Mouse (Mus musculus) neural tube, embryonic 11.5 days (tissue): Measurements from ENCODE around the gene Rsbn1l. TPM values are rescaled to one million over a fixed set of nuclear protein-coding genes. Genes with fewer than 3 reads are reported as not detected.

Experiments
- ATAC-seq: fragments of 200-750 bp; cut with Nextera tagmentation; 2 replicates; pipeline ENCODE4 v1.8.0; 2017; ENCODE audit warnings: moderate number of reproducible peaks, mild to moderate bottlenecking, moderate TSS enrichment, moderate library complexity; ENCODE audit not compliant: insufficient read depth, low FRiP score, low TSS enrichment
- DNase-seq: peaks from one replicate; pipeline ENCODE4 v3.0.0-alpha.2; 2015; ENCODE audit warnings: low spot score
- H3K27ac ChIP-seq: fragments of 300-500 bp; sonication (generic); 2 replicates; pipeline ENCODE4 v1.5.1; 2014; ENCODE audit warnings: low read depth, mild to moderate bottlenecking, low read length
- H3K27me3 ChIP-seq: fragments of 300-500 bp; sonication (generic); 2 replicates; pipeline ENCODE4 v1.6.1; 2014; ENCODE audit warnings: mild to moderate bottlenecking, low read length, mixed read lengths; ENCODE audit not compliant: control insufficient read depth, insufficient read depth
- H3K36me3 ChIP-seq: fragments of 300-500 bp; sonication (generic); 2 replicates; pipeline ENCODE4 v1.6.1; 2014; ENCODE audit warnings: mild to moderate bottlenecking, low read length, moderate library complexity, mixed read lengths; ENCODE audit not compliant: control insufficient read depth, insufficient read depth
- H3K4me1 ChIP-seq: fragments of 300-500 bp; sonication (generic); 2 replicates; pipeline ENCODE4 v1.6.1; 2014; ENCODE audit warnings: low read length, mixed read lengths; ENCODE audit not compliant: control insufficient read depth, insufficient read depth
- H3K4me2 ChIP-seq: fragments of 300-500 bp; sonication (generic); 2 replicates; pipeline ENCODE4 v1.6.1; 2014; ENCODE audit warnings: low read depth, mild to moderate bottlenecking, moderate library complexity
- H3K4me3 ChIP-seq: fragments of 300-500 bp; sonication (generic); 2 replicates; pipeline ENCODE4 v1.5.1; 2014; ENCODE audit warnings: low read depth, low read length
- H3K9ac ChIP-seq: fragments of 300-500 bp; sonication (generic); 2 replicates; pipeline ENCODE4 v1.6.1; 2014; ENCODE audit warnings: mild to moderate bottlenecking, low read length
- H3K9me3 ChIP-seq: fragments of 300-500 bp; sonication (generic); 2 replicates; pipeline ENCODE4 v1.6.1; 2016; ENCODE audit warnings: low read length; ENCODE audit not compliant: control insufficient read depth
- WGBS: fragments of 180-500 bp; shearing (Covaris S2); extraction: QIAGEN DNeasy Blood & Tissue Kit; methylation state at CpG from one replicate; pipeline ENCODE4 v1.1.7; 2014; 5-methylcytosine and 5-hydroxymethylcytosine counted together
- polyA plus RNA-seq: library from polyadenylated mRNA; unstranded; fragments of >200 nt; fragmentation: Nextera tagmentation; extraction: Ambion mirVana; gene quantifications from 2 replicates; pipeline ENCODE4 v1.2.1, GENCODE M21; 2014

Gene Rsbn1l
- polyA plus RNA-seq, 1 experiment from 2014 or later = 5.6 TPM

DNA sequence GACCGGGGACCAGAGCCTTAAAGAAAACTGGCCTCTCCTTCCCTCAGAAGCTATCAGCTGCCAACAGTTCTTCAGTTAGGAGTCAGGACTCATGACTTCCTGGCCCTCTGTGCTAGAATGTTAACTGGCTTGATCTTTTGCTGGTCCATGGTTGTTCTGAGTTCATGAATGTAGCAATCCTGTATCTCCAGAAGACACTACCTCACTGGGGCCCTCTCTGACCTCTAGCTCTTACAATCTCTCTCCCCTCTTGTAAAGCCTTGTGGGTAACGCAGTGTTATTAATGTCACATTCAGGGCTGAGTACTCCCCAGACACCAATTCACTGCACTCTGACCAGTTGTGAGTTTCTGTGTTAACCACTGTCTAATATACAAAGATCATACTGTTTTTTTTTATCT lies 51.6 kb downstream of the Rsbn1l start:
- H3K9me3 ChIP-seq = no peaks in the 10 kb centered on the region
- H3K36me3 ChIP-seq = 0 out of 2 replicates have a peak, but pooled peaks cover 2% of the 10 kb centered on the region
- no peak overlapping the region for H3K4me3 ChIP-seq
- no peak overlapping the region for H3K27ac ChIP-seq
- H3K4me2 ChIP-seq = no peak overlapping the region
- 78% methylated on average over 2 of the region's 2 CpGs for WGBS
- no peaks in the 10 kb centered on the region for H3K4me1 ChIP-seq
- ATAC-seq = no peak
- H3K27me3 ChIP-seq = no peaks in the 10 kb centered on the region
- DNase-seq = no peak
- H3K9ac ChIP-seq = no peak overlapping the region

DNA sequence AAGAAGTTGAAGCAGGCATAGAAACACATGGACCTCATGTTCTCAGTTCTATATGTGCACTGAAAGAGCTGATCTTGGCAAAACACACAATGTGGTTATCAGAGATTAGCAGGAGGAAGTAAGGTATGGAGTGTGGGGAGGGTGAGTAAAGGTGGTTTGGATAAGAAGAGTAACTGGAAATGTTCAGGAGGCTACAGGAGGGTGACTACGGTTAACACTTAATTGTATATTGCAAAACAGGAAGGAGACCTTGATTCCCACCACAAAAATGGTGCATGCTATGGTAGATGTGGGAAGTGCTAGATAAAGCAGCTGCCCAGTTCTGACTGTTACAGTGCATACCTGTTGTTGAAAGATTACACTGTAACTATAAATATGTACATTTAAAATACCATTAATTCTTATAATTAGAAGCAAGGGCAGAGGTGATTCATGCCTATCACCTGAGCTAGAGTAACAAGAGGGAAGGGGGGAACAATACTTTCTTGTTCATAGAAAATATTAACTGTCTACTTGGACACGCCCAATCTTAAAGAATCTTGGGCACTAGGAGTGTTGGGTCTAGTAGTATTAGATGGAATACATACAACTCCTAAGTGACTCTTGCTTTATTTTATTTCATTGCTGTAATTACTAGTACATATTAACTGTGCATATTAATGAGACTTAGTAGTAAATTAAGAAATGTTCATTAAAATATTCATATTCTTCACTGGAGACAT lies 58.6 kb downstream of the Rsbn1l start:
- Histone ChIP-seq H3K4me2 (no peak overlapping the region), H3K27me3 (no peaks in the 10 kb centered on the region), H3K27ac (no peak overlapping the region), H3K9me3 (no peaks in the 10 kb centered on the region), H3K9ac (no peak overlapping the region), H3K4me1 (no peaks in the 10 kb centered on the region), H3K36me3 (peaks cover 3% of the 10 kb centered on the region; the same call in 1 of the 2 replicates), H3K4me3 (no peak overlapping the region)
- DNase-seq = no peak
- WGBS = 92% methylated on average over 2 of the region's 2 CpGs
- no peak for ATAC-seq

DNA sequence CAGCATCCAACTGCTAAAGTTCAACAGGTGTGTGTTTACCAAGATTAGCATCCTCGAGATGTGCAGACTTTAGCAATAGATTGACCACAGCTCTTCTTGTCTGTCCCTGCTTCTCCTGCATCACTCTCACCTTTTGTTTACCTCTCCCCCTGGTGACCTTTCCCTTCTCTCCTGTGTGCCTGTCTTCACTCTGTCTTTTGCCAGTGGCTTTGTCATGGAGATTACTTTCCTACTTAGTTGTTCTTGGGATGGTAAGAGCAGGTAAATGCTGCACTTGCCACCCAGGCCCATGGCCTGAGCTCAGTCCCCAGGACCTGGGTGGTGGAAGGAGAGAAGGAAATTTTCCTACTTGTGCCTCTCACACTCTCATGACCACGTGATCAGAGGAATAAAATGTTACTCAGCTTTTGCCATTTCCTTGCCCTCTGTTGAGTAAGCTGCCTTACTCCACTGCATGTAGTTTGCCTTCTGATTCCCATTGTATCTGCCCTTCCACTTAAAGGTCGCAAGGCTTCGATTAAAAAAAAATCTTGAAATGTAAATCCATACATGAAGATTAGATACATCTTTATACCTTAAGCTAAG lies 72.1 kb downstream of the Rsbn1l start:
- Histone ChIP-seq H3K4me1 (peaks cover 3% of the 10 kb centered on the region; the same call in 1 of the 2 replicates), H3K36me3 (no peaks in the 10 kb centered on the region), H3K9ac (0 out of 2 replicates have a peak overlapping the region, but pooled peaks have one; percentile 18), H3K27ac (no peak overlapping the region), H3K9me3 (no peaks in the 10 kb centered on the region), H3K27me3 (no peaks in the 10 kb centered on the region), H3K4me3 (no peak overlapping the region), H3K4me2 (peak overlapping the region; percentile 1; the same call in 1 of the 2 replicates)
- ATAC-seq (no peak), DNase-seq (no peak)
- 80% methylated on average over 4 of the region's 4 CpGs for WGBS

DNA sequence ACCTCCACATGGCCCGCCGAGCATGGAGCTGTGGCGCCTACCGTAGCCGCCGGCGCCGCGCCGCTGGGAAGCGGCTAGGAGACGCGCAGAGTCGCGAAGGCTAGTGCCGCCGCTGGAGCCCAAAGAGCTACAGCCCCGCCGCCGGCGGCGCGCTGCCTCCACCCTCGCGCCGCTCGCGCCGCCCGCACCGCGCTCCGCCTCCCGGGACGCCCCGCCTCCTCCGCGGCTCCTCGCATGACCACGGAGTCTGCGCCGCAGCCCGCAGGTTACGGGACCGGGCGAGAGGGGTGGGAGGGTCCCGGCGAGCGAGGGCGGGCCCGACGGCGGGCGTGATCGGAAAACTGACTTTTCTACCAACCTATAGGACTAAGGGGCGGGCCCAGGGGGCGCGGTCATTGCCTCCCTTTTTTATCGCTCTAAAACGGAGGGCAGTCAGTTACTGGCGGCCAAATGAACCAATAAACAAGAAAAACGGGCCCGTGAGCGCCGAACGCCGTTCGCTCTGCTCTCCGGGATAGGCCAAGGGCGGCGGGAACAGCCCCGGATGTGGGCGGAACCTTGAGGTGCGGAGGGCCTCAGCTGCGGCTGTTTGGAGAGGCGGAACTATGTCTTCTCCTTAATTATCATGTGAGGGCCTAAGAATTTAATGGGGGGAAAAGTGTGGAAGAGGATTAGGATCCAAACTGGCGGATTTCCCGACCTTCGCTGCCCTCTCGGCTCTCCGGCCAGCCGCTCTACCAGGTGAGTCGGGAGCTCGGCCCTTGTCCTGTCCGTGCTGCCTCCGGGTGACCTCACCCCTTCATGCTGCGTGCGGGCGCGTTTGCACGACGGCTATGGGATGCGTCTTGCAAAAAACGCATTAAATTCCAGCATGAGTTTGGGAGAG lies 74.0 kb downstream of the Rsbn1l start, which contains the start of the genes Phtf2 and Tmem60:
Phtf2 (minus strand) TSS at position 210 of the 886 bp plus-strand sequence.
Tmem60 (plus strand) TSS at position 277 of the 886 bp plus-strand sequence.
- Histone ChIP-seq H3K27me3 (no peaks in the 10 kb centered on the region), H3K4me3 (peak within 1 kb of the TSS; percentile 86), H3K36me3 (no peaks in the 10 kb centered on the region), H3K4me2 (peak within 1 kb of the TSS; percentile 71), H3K9ac (peak within 1 kb of the TSS; percentile 86), H3K27ac (peak within 1 kb of the TSS; percentile 96), H3K9me3 (no peaks in the 10 kb centered on the region), H3K4me1 (peaks cover 3% of the 10 kb centered on the region; the same call in 1 of the 2 replicates)
- peak; percentile 99 for DNase-seq
- peak; percentile 98 for ATAC-seq
- WGBS = under 1% methylated on average over 69 of the region's 94 CpGs

DNA sequence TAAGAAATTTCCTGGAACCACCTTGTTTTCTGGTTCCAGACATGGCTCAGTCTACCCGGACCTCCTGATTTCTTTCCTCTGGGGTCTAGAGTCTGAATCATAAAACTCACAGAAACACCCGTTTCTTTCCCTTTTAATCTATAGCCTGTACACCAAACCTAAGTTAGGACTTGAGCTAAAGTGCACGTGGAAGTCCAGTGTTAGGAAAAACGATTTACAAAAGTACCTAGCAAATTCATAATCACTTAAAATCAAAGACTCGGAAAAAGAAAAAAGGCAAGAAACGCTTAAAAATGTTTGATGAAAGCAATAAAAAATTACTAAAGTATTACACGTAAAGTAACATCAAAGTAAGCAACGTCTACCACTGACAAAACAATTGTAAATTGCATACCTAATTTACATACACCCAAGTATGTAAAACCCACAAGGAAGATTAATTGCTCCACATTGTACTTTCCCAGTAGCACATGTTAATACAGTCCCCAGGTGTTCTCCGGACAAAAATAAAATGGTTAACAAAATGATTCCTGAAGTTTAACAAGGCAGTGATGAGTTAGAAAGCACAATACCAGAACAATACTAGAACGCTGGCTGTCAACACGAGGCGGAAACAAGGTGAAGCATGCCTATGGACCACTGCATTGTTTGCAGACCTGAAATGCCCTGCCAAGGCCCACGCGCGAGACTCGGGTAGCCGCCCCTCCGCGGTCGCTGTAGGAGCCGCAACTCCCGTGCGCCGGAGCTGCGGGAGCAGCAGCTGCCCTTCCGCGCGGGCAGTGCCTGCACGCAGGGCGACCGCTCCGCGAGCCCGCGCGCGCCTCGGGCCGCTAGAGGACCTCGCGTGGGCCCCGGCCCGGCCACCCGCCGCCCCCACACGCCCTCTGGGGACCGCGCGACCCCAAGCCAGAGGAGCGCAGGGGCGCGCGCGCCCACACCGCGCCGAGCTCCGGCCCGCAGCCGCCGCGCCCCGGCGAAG lies 75.1 kb downstream of the Rsbn1l start:
- peak overlapping the region; percentile 86 for H3K9ac ChIP-seq
- H3K4me1 ChIP-seq = peaks cover 3% of the 10 kb centered on the region; the same call in 1 of the 2 replicates
- ATAC-seq = peak; percentile 33
- peak overlapping the region; percentile 96 for H3K27ac ChIP-seq
- H3K9me3 ChIP-seq = no peaks in the 10 kb centered on the region
- WGBS = 2% methylated on average over 48 of the region's 64 CpGs
- peak overlapping the region; percentile 86 for H3K4me3 ChIP-seq
- H3K27me3 ChIP-seq = no peaks in the 10 kb centered on the region
- H3K4me2 ChIP-seq = peak overlapping the region; percentile 49
- no peaks in the 10 kb centered on the region for H3K36me3 ChIP-seq
- DNase-seq = peak; percentile 62

DNA sequence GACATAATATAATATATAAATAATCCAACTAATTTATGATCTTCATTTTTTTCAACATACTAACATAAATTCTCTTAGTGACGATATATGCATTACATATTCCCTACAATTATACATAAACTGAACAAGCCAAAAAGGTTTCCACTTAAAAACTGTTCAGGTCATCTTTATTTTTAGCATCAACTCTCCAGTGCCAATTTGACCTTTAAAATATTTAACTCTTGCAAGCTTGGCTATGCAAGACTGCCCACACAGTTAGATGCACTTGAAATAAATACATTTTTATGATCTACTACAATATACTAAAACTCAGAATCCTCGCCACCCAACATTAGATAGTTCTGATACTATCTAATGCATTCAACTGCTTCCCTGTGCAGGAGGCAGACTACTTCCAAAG lies 75.8 kb downstream of the Rsbn1l start:
- no peak for ATAC-seq
- Histone ChIP-seq H3K9ac (no peak overlapping the region), H3K4me2 (peak overlapping the region; percentile 49), H3K27me3 (no peaks in the 10 kb centered on the region), H3K4me3 (peak overlapping the region; percentile 86; the same call in 1 of the 2 replicates), H3K27ac (no peak overlapping the region), H3K9me3 (no peaks in the 10 kb centered on the region), H3K4me1 (peaks cover 3% of the 10 kb centered on the region; the same call in 1 of the 2 replicates), H3K36me3 (no peaks in the 10 kb centered on the region)
- WGBS = 78% methylated on average over 2 of the region's 2 CpGs
- no peak for DNase-seq

DNA sequence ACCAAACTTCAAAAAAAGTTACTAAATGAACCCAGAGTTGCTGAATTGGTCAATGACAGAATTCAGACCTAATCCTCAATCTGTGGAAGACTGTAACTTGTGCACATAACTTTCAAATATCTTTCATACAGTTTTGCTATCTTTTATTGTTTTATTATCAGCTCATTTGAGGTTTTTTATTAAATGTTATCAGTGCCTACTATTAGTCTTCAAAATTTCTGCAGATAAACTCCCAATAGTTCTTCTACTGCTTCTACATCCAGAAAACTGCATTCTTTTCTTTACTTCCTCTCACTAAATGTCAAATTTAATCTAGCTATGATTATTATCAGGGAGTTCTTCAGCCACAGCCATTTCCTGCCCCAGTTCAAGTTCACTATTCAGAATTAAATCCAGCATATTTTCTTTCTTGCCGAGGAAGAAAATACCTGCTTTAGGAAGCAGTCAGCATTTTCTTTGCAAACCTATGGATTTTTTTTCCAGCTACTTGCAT lies 79.2 kb downstream of the Rsbn1l start:
- Histone ChIP-seq H3K4me3 (no peak overlapping the region), H3K27ac (no peak overlapping the region), H3K27me3 (no peaks in the 10 kb centered on the region), H3K4me1 (0 out of 2 replicates have a peak, but pooled peaks cover 3% of the 10 kb centered on the region), H3K4me2 (no peak overlapping the region), H3K9me3 (no peaks in the 10 kb centered on the region), H3K36me3 (no peaks in the 10 kb centered on the region), H3K9ac (no peak overlapping the region)
- WGBS = 95% methylated on average over 1 of the region's 1 CpGs
- ATAC-seq (no peak), DNase-seq (no peak)
